Mouse (Mus musculus) embryonic fibroblast, embryonic 13.5 days (primary cell): Measurements from ENCODE around the gene P4ha2.

Experiments used
- CTCF ChIP-seq: IDR thresholded peaks from 2 replicates; pipeline ENCODE4 v1.5.1; 2011; ENCODE audit warnings: mild to moderate bottlenecking, control low read depth, low read length, moderate library complexity, borderline replicate concordance; ENCODE audit not compliant: insufficient read depth
- POLR2A ChIP-seq: IDR thresholded peaks from 2 replicates; pipeline ENCODE4 v1.6.1; 2011; ENCODE audit warnings: low read depth, mild to moderate bottlenecking, control low read depth, low read length, moderate library complexity

DNA sequence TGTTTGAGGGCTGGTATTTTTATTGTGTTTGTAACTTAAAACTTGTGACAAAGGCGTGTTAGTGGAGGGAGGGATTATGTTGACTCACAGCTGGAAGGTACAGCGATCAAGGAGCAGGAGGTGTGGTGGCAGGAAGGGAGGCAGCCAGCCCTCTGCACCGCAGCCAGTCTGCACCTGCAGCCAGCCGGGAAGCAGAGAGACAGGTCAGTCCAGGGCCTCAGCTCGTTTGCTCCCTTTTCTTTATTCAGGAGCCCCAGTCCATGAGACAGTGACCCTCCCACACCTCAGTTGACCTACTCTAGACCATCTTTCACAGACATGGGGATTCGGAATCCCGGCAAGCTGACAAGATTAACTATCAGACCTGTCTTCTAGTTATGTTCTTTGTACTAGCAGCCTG is 19.5 kb upstream of the P4ha2 start:
- TF ChIP-seq CTCF (no peak), POLR2A (no peak)
